Mouse (Mus musculus) CH12.LX (cell line): ENCODE measurements around the gene Glb1. TPM values are rescaled to one million over a fixed set of nuclear protein-coding genes. Genes with fewer than 3 reads are reported as not detected.
A peak's percentile ranks its signal among the peaks of the same experiment; 100 is the strongest.

Experiments used
- DNase-seq: peaks from one replicate; pipeline ENCODE4 v3.0.0-alpha.2; 2013; ENCODE audit errors: extremely low read depth
- H3K27ac ChIP-seq: 2 replicates; pipeline ENCODE4 v1.5.1; 2012; ENCODE audit warnings: low read depth, mild to moderate bottlenecking, control low read depth, moderate library complexity; ENCODE audit not compliant: insufficient read depth
- H3K27me3 ChIP-seq: replicated peaks from 2 replicates; pipeline ENCODE3; 2012; ENCODE audit warnings: inconsistent platforms
- H3K36me3 ChIP-seq, 2 experiments: replicated peaks in 1 of 2; 2 replicates each; pipeline versions ENCODE3 to v1.6.1; 2012; ENCODE audit warnings: inconsistent platforms in 1 of 2, low read length in 1 of 2, mild to moderate bottlenecking in 1 of 2, mixed read lengths in 1 of 2, moderate library complexity in 1 of 2; ENCODE audit not compliant: control insufficient read depth in 1 of 2, insufficient read depth in 1 of 2
- H3K4me1 ChIP-seq, 2 experiments: 2 replicates each; pipeline ENCODE4 v1.6.1; 2012; ENCODE audit warnings: inconsistent platforms in 1 of 2, moderate library complexity in 1 of 2; ENCODE audit not compliant: insufficient read depth in 2 of 2, control insufficient read depth in 1 of 2
- H3K4me2 ChIP-seq: 2 replicates; pipeline ENCODE4 v1.6.1; 2012; ENCODE audit warnings: low read depth, mild to moderate bottlenecking, control low read depth; ENCODE audit not compliant: poor library complexity, insufficient read depth, severe bottlenecking
- H3K4me3 ChIP-seq, 3 experiments: fragments of 150-350 bp in 1 of 3; sonication (generic) in 1 of 3; replicated peaks in 1 of 3; 2 replicates each; pipeline versions ENCODE3 to v1.5.1; 2011 to 2012; ENCODE audit warnings: low read depth in 2 of 3, low read length in 2 of 3, mild to moderate bottlenecking in 2 of 3, moderate library complexity in 2 of 3, control low read depth in 1 of 3, improper control_type of control experiment in 1 of 3, inconsistent platforms in 1 of 3, mixed read lengths in 1 of 3; ENCODE audit not compliant: poor library complexity in 1 of 3
- H3K79me2 ChIP-seq: replicated peaks from 2 replicates; pipeline ENCODE4 v1.6.1; 2012; ENCODE audit warnings: mild to moderate bottlenecking, moderate library complexity; ENCODE audit not compliant: control insufficient read depth, poor library complexity, insufficient read depth, severe bottlenecking; ENCODE audit errors: extremely low read depth
- H3K9ac ChIP-seq: 2 replicates; pipeline ENCODE4 v1.6.1; 2012; ENCODE audit warnings: low read depth, mild to moderate bottlenecking, control low read depth, moderate library complexity; ENCODE audit not compliant: insufficient read depth
- H3K9me3 ChIP-seq: replicated peaks from 2 replicates; pipeline ENCODE3; 2012; ENCODE audit warnings: low read length, inconsistent platforms, mixed read lengths
- BHLHE40 ChIP-seq: IDR thresholded peaks from 2 replicates; pipeline ENCODE4 v1.6.1; 2011; ENCODE audit warnings: mild to moderate bottlenecking, low read depth, low read length, improper control_type of control experiment
- CHD1 ChIP-seq: IDR thresholded peaks from 2 replicates; pipeline ENCODE4 v1.6.1; 2012; ENCODE audit warnings: low read depth, low read length, improper control_type of control experiment, inconsistent platforms
- CHD2 ChIP-seq: IDR thresholded peaks from 2 replicates; pipeline ENCODE4 v1.6.1; 2011; ENCODE audit warnings: low read length, improper control_type of control experiment
- CTCF ChIP-seq, 2 experiments: IDR thresholded peaks in 1 of 2; conservative IDR thresholded peaks in 1 of 2; 2 replicates each; pipeline ENCODE4 v1.5.1; 2011 to 2012; ENCODE audit warnings: low read depth in 2 of 2, low read length in 2 of 2, improper control_type of control experiment in 1 of 2, inconsistent platforms in 1 of 2, mild to moderate bottlenecking in 1 of 2, moderate library complexity in 1 of 2
- E2F4 ChIP-seq: IDR thresholded peaks from 2 replicates; pipeline ENCODE4 v1.6.1; 2011; ENCODE audit warnings: low read depth, low read length, improper control_type of control experiment; ENCODE audit not compliant: insufficient replicate concordance
- ELF1 ChIP-seq: IDR thresholded peaks from 2 replicates; pipeline ENCODE4 v1.6.1; 2014; ENCODE audit warnings: low read depth, mild to moderate bottlenecking, inconsistent platforms, low read length, improper control_type of control experiment
- EP300 ChIP-seq: IDR thresholded peaks from 2 replicates; pipeline ENCODE4 v1.6.1; 2011; ENCODE audit warnings: low read length, improper control_type of control experiment
- ETS1 ChIP-seq: conservative IDR thresholded peaks from 2 replicates; pipeline ENCODE4 v1.6.1; 2012; ENCODE audit warnings: low read depth, mild to moderate bottlenecking, inconsistent platforms, low read length, improper control_type of control experiment, moderate library complexity
- GABPA ChIP-seq: IDR thresholded peaks from 2 replicates; pipeline ENCODE4 v1.6.1; 2012; ENCODE audit warnings: low read depth, low read length, improper control_type of control experiment, inconsistent platforms; ENCODE audit not compliant: insufficient replicate concordance
- IRF4 ChIP-seq: IDR thresholded peaks from 2 replicates; pipeline ENCODE4 v1.6.1; 2014; ENCODE audit warnings: low read depth, mild to moderate bottlenecking, inconsistent platforms, low read length, improper control_type of control experiment
- JUND ChIP-seq: conservative IDR thresholded peaks from 2 replicates; pipeline ENCODE4 v1.6.1; 2011; ENCODE audit warnings: low read depth, low read length, improper control_type of control experiment
- KAT2A ChIP-seq: IDR thresholded peaks from 2 replicates; pipeline ENCODE4 v1.6.1; 2012; ENCODE audit warnings: low read length, improper control_type of control experiment, inconsistent platforms; ENCODE audit not compliant: insufficient replicate concordance
- MAFK ChIP-seq: IDR thresholded peaks from 2 replicates; pipeline ENCODE4 v1.6.1; 2011; ENCODE audit warnings: low read length, improper control_type of control experiment; ENCODE audit not compliant: insufficient replicate concordance
- MAX ChIP-seq: IDR thresholded peaks from 2 replicates; pipeline ENCODE4 v1.6.1; 2011; ENCODE audit warnings: low read length, improper control_type of control experiment
- MAZ ChIP-seq: IDR thresholded peaks from 2 replicates; pipeline ENCODE4 v1.6.1; 2012; ENCODE audit warnings: low read depth, mild to moderate bottlenecking, inconsistent platforms, low read length, improper control_type of control experiment, moderate library complexity
- MEF2A ChIP-seq: IDR thresholded peaks from 2 replicates; pipeline ENCODE4 v1.6.1; 2014; ENCODE audit warnings: low read depth, mild to moderate bottlenecking, inconsistent platforms, low read length, improper control_type of control experiment, borderline replicate concordance
- MXI1 ChIP-seq: IDR thresholded peaks from 2 replicates; pipeline ENCODE4 v1.6.1; 2011; ENCODE audit warnings: mild to moderate bottlenecking, low read depth, low read length, improper control_type of control experiment
- MYC ChIP-seq: IDR thresholded peaks from 2 replicates; pipeline ENCODE4 v1.6.1; 2011; ENCODE audit warnings: low read depth, mild to moderate bottlenecking, improper control_type of control experiment, low read length
- NRF1 ChIP-seq: IDR thresholded peaks from 2 replicates; pipeline ENCODE4 v1.6.1; 2014; ENCODE audit warnings: low read depth, mild to moderate bottlenecking, inconsistent platforms, low read length, improper control_type of control experiment, moderate library complexity
- PAX5 ChIP-seq: IDR thresholded peaks from 2 replicates; pipeline ENCODE4 v1.6.1; 2012; ENCODE audit warnings: low read length, inconsistent platforms, mixed read lengths
- POLR2AphosphoS2 ChIP-seq: IDR thresholded peaks from 2 replicates; pipeline ENCODE4 v1.6.1; 2011; ENCODE audit warnings: low read depth, low read length, improper control_type of control experiment
- RAD21 ChIP-seq: IDR thresholded peaks from 2 replicates; pipeline ENCODE4 v1.6.1; 2011; ENCODE audit warnings: low read depth, mild to moderate bottlenecking, low read length, improper control_type of control experiment, moderate library complexity
- RCOR1 ChIP-seq: conservative IDR thresholded peaks from 2 replicates; pipeline ENCODE4 v1.6.1; 2012; ENCODE audit warnings: low read depth, mild to moderate bottlenecking, inconsistent platforms, low read length, improper control_type of control experiment
- SIN3A ChIP-seq: IDR thresholded peaks from 2 replicates; pipeline ENCODE4 v1.6.1; 2012; ENCODE audit warnings: low read length, improper control_type of control experiment, inconsistent platforms
- SMC3 ChIP-seq: IDR thresholded peaks from 2 replicates; pipeline ENCODE4 v1.6.1; 2011; ENCODE audit warnings: low read depth, low read length, improper control_type of control experiment
- TBP ChIP-seq: conservative IDR thresholded peaks from 2 replicates; pipeline ENCODE4 v1.6.1; 2011; ENCODE audit warnings: low read depth, low read length, improper control_type of control experiment
- TCF12 ChIP-seq: IDR thresholded peaks from 2 replicates; pipeline ENCODE4 v1.6.1; 2014; ENCODE audit warnings: low read depth, mild to moderate bottlenecking, inconsistent platforms, low read length, improper control_type of control experiment
- UBTF ChIP-seq: IDR thresholded peaks from 2 replicates; pipeline ENCODE4 v1.6.1; 2012; ENCODE audit warnings: low read depth, mild to moderate bottlenecking, inconsistent platforms, low read length, improper control_type of control experiment, moderate library complexity
- USF1 ChIP-seq: IDR thresholded peaks from 2 replicates; pipeline ENCODE4 v1.6.1; 2014; ENCODE audit warnings: low read depth, mild to moderate bottlenecking, inconsistent platforms, low read length, improper control_type of control experiment
- USF2 ChIP-seq: conservative IDR thresholded peaks from 2 replicates; pipeline ENCODE4 v1.6.1; 2011; ENCODE audit warnings: low read depth, low read length, improper control_type of control experiment
- ZKSCAN1 ChIP-seq: IDR thresholded peaks from 2 replicates; pipeline ENCODE4 v1.6.1; 2012; ENCODE audit warnings: low read depth, inconsistent platforms, low read length, improper control_type of control experiment, borderline replicate concordance
- ZMIZ1 ChIP-seq: IDR thresholded peaks from 2 replicates; pipeline ENCODE4 v1.6.1; 2012; ENCODE audit warnings: low read depth, mild to moderate bottlenecking, inconsistent platforms, low read length, improper control_type of control experiment
- ZNF384 ChIP-seq: IDR thresholded peaks from 2 replicates; pipeline ENCODE4 v1.6.1; 2012; ENCODE audit warnings: low read depth, low read length, improper control_type of control experiment, inconsistent platforms
- dilution Hi-C: fragments of 300-500 bp; cut with MboI; formaldehyde crosslinking; loops from 2 replicates; pipeline ENCODE4 v1.14.3; 2020; ENCODE audit warnings: low sequenced_read_pairs; ENCODE audit not compliant: extremely low pct_unique_long_range_greater_than_20kb, extremely low pct_ligation_motif_present
- in situ Hi-C: fragments of 300-500 bp; cut with MboI; formaldehyde crosslinking; loops from 3 replicates; pipeline ENCODE4 v1.14.3; 2019; ENCODE audit warnings: low sequenced_read_pairs, low pct_ligation_motif_present, low pct_unique_long_range_greater_than_20kb, mixed read lengths
- polyA plus RNA-seq: library from polyadenylated mRNA; unstranded; fragments of >175 nt; gene quantifications from 2 replicates; pipeline ENCODE4 v1.2.1, GENCODE M21; 2012; ENCODE audit warnings: low read depth; ENCODE audit not compliant: insufficient read length
- total RNA-seq, 2 experiments: library from RNA; depleted of rRNA; stranded (reverse); fragments of 300-350 nt in 1 of 2; fragments of >200 nt in 1 of 2; gene quantifications; 2 replicates each; pipeline ENCODE4 v1.2.3; 2012 to 2014

Gene Glb1
- total and polyA plus RNA-seq, 3 experiments, result 25.7 to 40.7 (median 35.4) TPM

DNA sequence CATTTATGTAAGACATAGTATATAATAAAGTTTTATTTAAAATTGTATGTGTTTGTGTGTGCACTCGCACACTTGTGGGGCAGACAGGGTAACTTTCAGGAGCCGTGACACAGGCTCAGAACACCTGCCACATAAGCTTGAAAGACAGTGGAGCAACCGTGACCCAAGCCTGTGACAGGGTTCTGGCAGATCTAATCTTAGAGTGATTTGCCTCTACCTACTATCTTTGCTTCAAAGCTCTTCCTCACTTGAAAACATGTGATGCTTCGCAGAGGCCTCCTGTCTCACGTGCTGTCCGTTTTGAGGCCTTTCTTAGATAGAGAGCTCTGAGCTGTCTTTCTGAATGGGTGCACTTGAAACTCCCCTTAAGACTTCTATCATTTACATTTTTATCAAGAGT lies 51.5 kb downstream of the Glb1 start:
- H3K27ac ChIP-seq, result no peak overlapping the region
- dilution Hi-C loops, result no loop called here

DNA sequence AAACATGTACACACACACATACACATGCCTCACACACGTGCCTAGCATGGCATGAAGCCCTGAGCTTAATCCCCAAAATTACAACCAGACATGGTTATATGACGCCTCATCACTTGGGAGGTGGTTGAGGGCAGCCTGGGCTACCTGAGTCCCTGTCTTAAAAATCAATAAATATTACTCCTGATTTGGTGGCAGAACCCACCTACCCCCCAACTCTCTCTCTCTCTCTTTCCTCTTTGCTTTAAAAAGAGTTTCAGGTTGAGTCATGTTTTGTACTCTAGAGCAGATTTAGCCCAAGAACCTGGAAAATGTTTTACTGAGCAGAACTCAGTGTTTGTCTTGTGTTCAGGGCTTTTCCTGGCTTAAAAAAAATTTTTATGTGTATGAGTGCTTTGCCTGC lies 54.5 kb downstream of the Glb1 start:
- Histone ChIP-seq H3K79me2 (no peaks in the 10 kb centered on the region), H3K9ac (no peak overlapping the region), H3K27ac (peak overlapping the region; percentile 84), H3K27me3 (no peaks in the 10 kb centered on the region), H3K4me3 (peak overlapping the region in 1 of 3 experiments; percentile 43), H3K4me2 (peak overlapping the region; percentile 42), H3K4me1 (peaks cover 23 to 90% of the 10 kb centered on the region in 2 experiments), H3K9me3 (no peaks in the 10 kb centered on the region), H3K36me3 (peaks cover 17 to 31% of the 10 kb centered on the region in 2 experiments)
- in situ Hi-C loops (no loop called here), dilution Hi-C loops (no loop called here)
- peak; percentile 49 for DNase-seq
- peak; percentile 75 for TF ChIP-seq MAX
- no peak; the same call in 1 of the 2 replicates for TF ChIP-seq CHD1
- peak; percentile 97 for TF ChIP-seq IRF4
- no peak for TF ChIP-seq USF2
- TF ChIP-seq ZMIZ1, result no peak; the same call in 1 of the 2 replicates
- peak; percentile 60 for TF ChIP-seq MAZ
- TF ChIP-seq MAFK, result no peak
- no peak for TF ChIP-seq PAX5
- peak; percentile 88 for TF ChIP-seq ZNF384
- no peak for TF ChIP-seq MXI1
- no peak; the same call in 1 of the 2 replicates for TF ChIP-seq NRF1
- no peak for TF ChIP-seq ZKSCAN1
- no peak for TF ChIP-seq CTCF (conservative IDR thresholded peaks at IDR 0.05 in 1 of 2, IDR thresholded peaks at IDR 0.05 in 1 of 2; ENCODE audit: low read depth in 2 of 2, low read length in 2 of 2)
- no peak for TF ChIP-seq POLR2AphosphoS2
- peak; percentile 73; the same call in 1 of the 2 replicates for TF ChIP-seq RCOR1
- TF ChIP-seq JUND, result peak; percentile 96
- TF ChIP-seq SMC3, result no peak
- TF ChIP-seq E2F4, result no peak
- TF ChIP-seq KAT2A, result no peak
- no peak for TF ChIP-seq GABPA
- no peak for TF ChIP-seq USF1
- TF ChIP-seq UBTF, result no peak
- TF ChIP-seq MYC, result peak; percentile 38; the same call in 1 of the 2 replicates
- 0 out of 2 replicates have a peak, but pooled peaks have one; percentile 29 for TF ChIP-seq ELF1

More for the DNA sequence above, 51.5 kb downstream of the Glb1 start:
- H3K9me3 ChIP-seq, result no peaks in the 10 kb centered on the region
- in situ Hi-C loops, result no loop called here
- no peaks in the 10 kb centered on the region for H3K79me2 ChIP-seq
- H3K36me3 ChIP-seq, result peaks cover 2 to 16% of the 10 kb centered on the region in 2 experiments
- no peak overlapping the region for H3K4me3 ChIP-seq
- DNase-seq, result peak; percentile 79
- peaks cover 23 to 83% of the 10 kb centered on the region in 2 experiments for H3K4me1 ChIP-seq
- no peaks in the 10 kb centered on the region for H3K27me3 ChIP-seq
- no peak overlapping the region for H3K4me2 ChIP-seq
- TF ChIP-seq CHD1, result no peak
- TF ChIP-seq ZNF384, result no peak
- TF ChIP-seq ELF1, result peak; percentile 41; the same call in 1 of the 2 replicates
- no peak; the same call in 1 of the 2 replicates for TF ChIP-seq RAD21
- TF ChIP-seq MEF2A, result peak; percentile 97
- no peak; the same call in 1 of the 2 replicates for TF ChIP-seq RCOR1
- peak; percentile 58; the same call in 1 of the 2 replicates for TF ChIP-seq TCF12
- 0 out of 2 replicates have a peak, but pooled peaks have one; percentile 25 for TF ChIP-seq EP300
- 0 out of 2 replicates have a peak, but pooled peaks have one; percentile 10 for TF ChIP-seq USF2
- TF ChIP-seq ETS1, result peak; percentile 94
- TF ChIP-seq MYC, result 0 out of 2 replicates have a peak, but pooled peaks have one; percentile 65
- TF ChIP-seq NRF1, result no peak
- no peak for TF ChIP-seq SIN3A
- TF ChIP-seq GABPA, result no peak
- peak; percentile 6; the same call in 1 of the 2 replicates for TF ChIP-seq IRF4
- TF ChIP-seq MAX, result peak; percentile 88
- TF ChIP-seq TBP, result no peak
- no peak for TF ChIP-seq JUND
- no peak for TF ChIP-seq CHD2
- no peak for TF ChIP-seq UBTF
- TF ChIP-seq BHLHE40, result peak; percentile 98
- H3K9ac ChIP-seq, result no peak overlapping the region
